Mouse (Mus musculus) lung, adult 2 months (tissue): ENCODE data around the gene Ranbp9. TPM values are rescaled to one million over a fixed set of nuclear protein-coding genes. Genes with fewer than 3 reads are reported as not detected.

ENCODE experiments used
- DNase-seq: peaks from one replicate; pipeline ENCODE4 v3.0.0; 2022
- H3K4me1 ChIP-seq: fragments of 200-500 bp; 2 replicates; pipeline ENCODE4 v1.6.1; 2011; ENCODE audit warnings: low read length; ENCODE audit not compliant: control insufficient read depth, insufficient read depth
- H3K4me3 ChIP-seq: fragments of 200-500 bp; replicated peaks from 2 replicates; pipeline ENCODE3; 2011; ENCODE audit warnings: low read depth, mild to moderate bottlenecking, control low read depth, low read length; ENCODE audit errors: extremely low read depth
- CTCF ChIP-seq: fragments of 200-500 bp; IDR thresholded peaks from 2 replicates; pipeline ENCODE4 v1.5.1; 2011; ENCODE audit warnings: mild to moderate bottlenecking, low read length, control low read depth; ENCODE audit not compliant: insufficient read depth
- POLR2A ChIP-seq: fragments of 200-500 bp; IDR thresholded peaks from 2 replicates; pipeline ENCODE4 v1.6.1; 2011; ENCODE audit warnings: low read depth, mild to moderate bottlenecking, control low read depth, low read length, borderline replicate concordance; ENCODE audit errors: extremely low read depth
- WGBS: fragments of 180-500 bp; shearing (Covaris S2); methylation state at CpG from one replicate; pipeline ENCODE4 v1.1.7; 2018; 5-methylcytosine and 5-hydroxymethylcytosine counted together
- polyA plus RNA-seq: library from polyadenylated mRNA; depleted of rRNA; stranded (reverse); fragments of >200 nt; gene quantifications from 2 replicates; pipeline ENCODE4 v1.2.3, GENCODE M21; 2012

Ranbp9 gene
- polyA plus RNA-seq, 1 experiment = 17.7 TPM

- TF ChIP-seq CTCF = no peak
- TF ChIP-seq POLR2A = no peak
- 50% methylated on average over 14 of the region's 14 CpGs for WGBS
- H3K4me1 ChIP-seq = peaks cover 5% of the 10 kb centered on the region
- H3K4me3 ChIP-seq = no peak overlapping the region
- no peak for DNase-seq
Measured at GRCm38 (mm10) chr13:43498849-43499248, 17.8 kb upstream of the Ranbp9 start.

GRCm38 (mm10) chr13:43497769-43498168, 16.7 kb upstream of the Ranbp9 start:
- TF ChIP-seq CTCF (no peak), POLR2A (no peak)
- Histone ChIP-seq H3K4me1 (peaks cover 2% of the 10 kb centered on the region; the same call in 1 of the 2 replicates), H3K4me3 (no peak overlapping the region)
- no peak for DNase-seq
- 98% methylated on average over 3 of the region's 3 CpGs for WGBS

GRCm38 (mm10) chr13:43496660-43497059, 15.6 kb upstream of the Ranbp9 start:
- Histone ChIP-seq H3K4me3 (no peak overlapping the region), H3K4me1 (peaks cover 2% of the 10 kb centered on the region; the same call in 1 of the 2 replicates)
- DNase-seq = no peak
- 23% methylated on average over 2 of the region's 2 CpGs for WGBS
- TF ChIP-seq POLR2A (no peak), CTCF (no peak)

GRCm38 (mm10) chr13:43495645-43496044, 14.6 kb upstream of the Ranbp9 start:
- Histone ChIP-seq H3K4me3 (no peak overlapping the region), H3K4me1 (peaks cover 2% of the 10 kb centered on the region; the same call in 1 of the 2 replicates)
- WGBS = 90% methylated on average over 7 of the region's 7 CpGs
- TF ChIP-seq CTCF (no peak), POLR2A (no peak)
- DNase-seq = no peak

GRCm38 (mm10) chr13:43493725-43494124, 12.6 kb upstream of the Ranbp9 start:
- H3K4me1 ChIP-seq = peaks cover 2% of the 10 kb centered on the region; the same call in 1 of the 2 replicates
- DNase-seq = no peak
- no peak overlapping the region for H3K4me3 ChIP-seq
- no peak for TF ChIP-seq POLR2A
- no peak for TF ChIP-seq CTCF
- 68% methylated on average over 7 of the region's 7 CpGs for WGBS

- DNase-seq = no peak
- Histone ChIP-seq H3K4me3 (no peak overlapping the region), H3K4me1 (peaks cover 2% of the 10 kb centered on the region; the same call in 1 of the 2 replicates)
- WGBS = 65% methylated on average over 11 of the region's 11 CpGs
- no peak for TF ChIP-seq CTCF
- no peak for TF ChIP-seq POLR2A
Measured at GRCm38 (mm10) chr13:43493058-43493481, 12.0 kb upstream of the Ranbp9 start.

GRCm38 (mm10) chr13:43486501-43487213, 5.6 kb upstream of the Ranbp9 start:
- DNase-seq = no peak
- Histone ChIP-seq H3K4me3 (no peak overlapping the region), H3K4me1 (peaks cover 4% of the 10 kb centered on the region)
- TF ChIP-seq CTCF = no peak
- TF ChIP-seq POLR2A = no peak
- 72% methylated on average over 12 of the region's 12 CpGs for WGBS

- Histone ChIP-seq H3K4me1 (peaks cover 4% of the 10 kb centered on the region), H3K4me3 (no peak overlapping the region)
- TF ChIP-seq POLR2A (no peak), CTCF (no peak)
- no peak for DNase-seq
- WGBS = 90% methylated on average over 5 of the region's 5 CpGs
Measured at GRCm38 (mm10) chr13:43485278-43485976, 4.3 kb upstream of the Ranbp9 start.

- Histone ChIP-seq H3K4me3 (no peak overlapping the region), H3K4me1 (peaks cover 8% of the 10 kb centered on the region)
- TF ChIP-seq CTCF = no peak
- TF ChIP-seq POLR2A = no peak
- DNase-seq = no peak
- 80% methylated on average over 9 of the region's 9 CpGs for WGBS
Measured at GRCm38 (mm10) chr13:43482782-43483181, 1.7 kb upstream of the Ranbp9 start.
